Mouse (Mus musculus) spleen, adult 18-20 months (tissue): ENCODE results near the gene Nkain4.
A peak's percentile ranks its signal among the peaks of the same experiment; 100 is the strongest.

Experiments
- DNase-seq, 2 experiments: peaks; one replicate each; pipeline ENCODE4 v3.0.0; 2022; ENCODE audit warnings: mixed read lengths in 2 of 2

The Nkain4 gene

GRCm38 (mm10) chr2:180954061-180955047 lies at the start of gene Nkain4:
TSS of gene Nkain4 (minus strand) at chr2:180954699.
- DNase-seq: no peak

- no peak for DNase-seq
Measured at GRCm38 (mm10) chr2:180996905-180997304, 42.4 kb upstream of the Nkain4 start.

GRCm38 (mm10) chr2:180996436-180996835 lies 41.9 kb upstream of the Nkain4 start:
- no peak for DNase-seq

GRCm38 (mm10) chr2:180995457-180995856 lies 41.0 kb upstream of the Nkain4 start:
- DNase-seq: no peak

GRCm38 (mm10) chr2:180994360-180994759 lies 39.9 kb upstream of the Nkain4 start:
- DNase-seq: no peak

GRCm38 (mm10) chr2:180990347-180990746 lies 35.8 kb upstream of the Nkain4 start:
- no peak for DNase-seq

- DNase-seq: no peak
Measured at GRCm38 (mm10) chr2:180988948-180989347, 34.4 kb upstream of the Nkain4 start.

- no peak for DNase-seq
Measured at GRCm38 (mm10) chr2:180988347-180988913, 33.9 kb upstream of the Nkain4 start.

GRCm38 (mm10) chr2:180987432-180988030 lies 33.0 kb upstream of the Nkain4 start:
- no peak for DNase-seq

GRCm38 (mm10) chr2:180987001-180987400 lies 32.5 kb upstream of the Nkain4 start:
- DNase-seq: no peak

- no peak for DNase-seq
Measured at GRCm38 (mm10) chr2:180986449-180986848, 31.9 kb upstream of the Nkain4 start, which contains the start of gene Col20a1. TSS of gene Col20a1 (plus strand) at chr2:180986535.

GRCm38 (mm10) chr2:180985635-180986034 lies 31.1 kb upstream of the Nkain4 start:
- DNase-seq: no peak

GRCm38 (mm10) chr2:180981133-180981532 lies 26.6 kb upstream of the Nkain4 start:
- DNase-seq: no peak

GRCm38 (mm10) chr2:180967010-180967763 lies 12.7 kb upstream of the Nkain4 start, which contains the start of gene Arfgap1:
TSS of gene Arfgap1 (plus strand) at chr2:180967225.
- peak; percentile 77 to 84 for DNase-seq

- DNase-seq: peak in 1 of 2 experiments; percentile 19
Measured at GRCm38 (mm10) chr2:180966092-180966882, 11.8 kb upstream of the Nkain4 start.

GRCm38 (mm10) chr2:180963956-180964355 lies 9.5 kb upstream of the Nkain4 start:
- DNase-seq: peak; percentile 23 to 73

GRCm38 (mm10) chr2:180962616-180963308 lies 8.3 kb upstream of the Nkain4 start:
- DNase-seq: no peak

GRCm38 (mm10) chr2:180960187-180960586 lies 5.7 kb upstream of the Nkain4 start:
- no peak for DNase-seq

- DNase-seq: no peak
Measured at GRCm38 (mm10) chr2:180959605-180960004, 5.1 kb upstream of the Nkain4 start.

GRCm38 (mm10) chr2:180953638-180954037 lies 861 bp downstream of the Nkain4 start:
- DNase-seq: no peak

- no peak for DNase-seq
Measured at GRCm38 (mm10) chr2:180952731-180953171, 1.7 kb downstream of the Nkain4 start.
